Mouse (Mus musculus): ENCODE measurements around the gene Prkch.
"Not testable (repeated sequence)": the region's sequence is repeated elsewhere in the genome, so short reads cannot be mapped to it uniquely, and the experiment has no call there.

The Prkch gene

GRCm38 (mm10) chr12:73584610-73585240 is at the start of gene Prkch:
TSS of gene Prkch (plus strand) at chr12:73584796.
- peak; percentile 36 to 73 for DNase-seq (ENCODE audit: low spot score in 2 of 2)

GRCm38 (mm10) chr12:73537499-73538138 is 47.0 kb upstream of the Prkch start:
- peak in 1 of 2 experiments; percentile 28 for DNase-seq (ENCODE audit: low spot score in 2 of 2)

- not testable (repeated sequence) for DNase-seq (ENCODE audit: low spot score in 2 of 2)
These were observed 46.5 kb upstream of the Prkch start for GRCm38 (mm10) chr12:73538139-73538508.

- DNase-seq (ENCODE audit: low spot score in 2 of 2) = no peak
These were observed 45.4 kb upstream of the Prkch start for GRCm38 (mm10) chr12:73539151-73539550.

GRCm38 (mm10) chr12:73540402-73540801 is 44.2 kb upstream of the Prkch start:
- DNase-seq (ENCODE audit: low spot score in 2 of 2) = no peak

GRCm38 (mm10) chr12:73543191-73543590 is 41.4 kb upstream of the Prkch start:
- DNase-seq (ENCODE audit: low spot score in 2 of 2) = no peak

GRCm38 (mm10) chr12:73544736-73545671 is 39.6 kb upstream of the Prkch start:
- no peak for DNase-seq (ENCODE audit: low spot score in 2 of 2)

GRCm38 (mm10) chr12:73545672-73546085 is 38.9 kb upstream of the Prkch start:
- peak in 1 of 2 experiments; percentile 18 for DNase-seq (ENCODE audit: low spot score in 2 of 2)

- DNase-seq (ENCODE audit: low spot score in 2 of 2) = no peak
These were observed 38.4 kb upstream of the Prkch start, which contains the start of gene Tmem30b for GRCm38 (mm10) chr12:73546086-73546711. TSS of gene Tmem30b (minus strand) at chr12:73546392.

GRCm38 (mm10) chr12:73547646-73548045 is 37.0 kb upstream of the Prkch start:
- DNase-seq (ENCODE audit: low spot score in 2 of 2) = no peak

- DNase-seq (ENCODE audit: low spot score in 2 of 2) = no peak
These were observed 36.3 kb upstream of the Prkch start for GRCm38 (mm10) chr12:73548259-73548658.

- peak in 1 of 2 experiments; percentile 65 for DNase-seq (ENCODE audit: low spot score in 2 of 2)
These were observed 30.4 kb upstream of the Prkch start for GRCm38 (mm10) chr12:73554155-73554554.

GRCm38 (mm10) chr12:73558525-73559195 is 25.9 kb upstream of the Prkch start:
- no peak for DNase-seq (ENCODE audit: low spot score in 2 of 2)

- DNase-seq (ENCODE audit: low spot score in 2 of 2) = no peak
These were observed 24.5 kb upstream of the Prkch start for GRCm38 (mm10) chr12:73560091-73560490.

- not testable (repeated sequence) for DNase-seq (ENCODE audit: low spot score in 2 of 2)
These were observed 21.5 kb upstream of the Prkch start for GRCm38 (mm10) chr12:73563122-73563521.

- DNase-seq (ENCODE audit: low spot score in 2 of 2) = no peak
These were observed 20.4 kb upstream of the Prkch start for GRCm38 (mm10) chr12:73564176-73564575.

- DNase-seq (ENCODE audit: low spot score in 2 of 2) = no peak
These were observed 19.6 kb upstream of the Prkch start for GRCm38 (mm10) chr12:73564795-73565619.

GRCm38 (mm10) chr12:73565620-73565969 is 19.0 kb upstream of the Prkch start:
- DNase-seq (ENCODE audit: low spot score in 2 of 2) = no peak

GRCm38 (mm10) chr12:73574632-73575031 is 10.0 kb upstream of the Prkch start:
- no peak for DNase-seq (ENCODE audit: low spot score in 2 of 2)

GRCm38 (mm10) chr12:73578141-73578540 is 6.5 kb upstream of the Prkch start:
- DNase-seq (ENCODE audit: low spot score in 2 of 2) = no peak

Data from spleen, postnatal 10 days (tissue).